Mouse (Mus musculus) bone marrow, adult 2 months (tissue): ENCODE results near the gene Myl4. TPM values are rescaled to one million over a fixed set of nuclear protein-coding genes. Genes with fewer than 3 reads are reported as not detected.

Experiments used
- H3K27ac ChIP-seq: fragments of 200-500 bp; 2 replicates; pipeline ENCODE4 v1.5.1; 2012; ENCODE audit warnings: low read depth, mild to moderate bottlenecking, control low read depth, inconsistent platforms, low read length; ENCODE audit not compliant: control insufficient read depth, poor library complexity, insufficient read depth
- H3K4me1 ChIP-seq: fragments of 200-500 bp; 2 replicates; pipeline ENCODE4 v1.6.1; 2011; ENCODE audit warnings: low read length; ENCODE audit not compliant: control insufficient read depth, insufficient read depth
- H3K4me3 ChIP-seq: fragments of 200-500 bp; replicated peaks from 2 replicates; pipeline ENCODE3; 2011; ENCODE audit warnings: mild to moderate bottlenecking, low read depth, low read length, control low read depth; ENCODE audit not compliant: control insufficient read depth
- CTCF ChIP-seq: fragments of 200-500 bp; IDR thresholded peaks from 2 replicates; pipeline ENCODE4 v1.5.1; 2011; ENCODE audit warnings: low read length, control low read depth; ENCODE audit not compliant: control insufficient read depth, insufficient read depth
- POLR2A ChIP-seq: fragments of 200-500 bp; IDR thresholded peaks from 2 replicates; pipeline ENCODE4 v1.6.1; 2011; ENCODE audit warnings: low read depth, mild to moderate bottlenecking, control low read depth, low read length, borderline replicate concordance; ENCODE audit not compliant: control insufficient read depth
- WGBS: fragments of 180-500 bp; shearing (Covaris S2); methylation state at CpG from one replicate; pipeline ENCODE4 v1.1.7; 2018; 5-methylcytosine and 5-hydroxymethylcytosine counted together
- polyA plus RNA-seq: library from polyadenylated mRNA; stranded (reverse); fragments of >200 nt; gene quantifications from 2 replicates; pipeline ENCODE4 v1.2.4, GENCODE M21; 2011; ENCODE audit warnings: low replicate concordance; ENCODE audit not compliant: missing spikeins, insufficient read depth, insufficient read length

Gene Myl4
- polyA plus RNA-seq, 1 experiment: 31.8 TPM

- Histone ChIP-seq H3K4me1 (peaks cover 12% of the 10 kb centered on the region), H3K27ac (no peak overlapping the region), H3K4me3 (no peak overlapping the region)
- TF ChIP-seq CTCF (no peak), POLR2A (no peak)
- WGBS: 31% methylated on average over 10 of the region's 10 CpGs
Measured at GRCm38 (mm10) chr11:104640894-104641293, 90.4 kb downstream of the Myl4 start.

GRCm38 (mm10) chr11:104643236-104643635 is 92.8 kb downstream of the Myl4 start:
- WGBS: 87% methylated on average over 4 of the region's 4 CpGs
- H3K27ac ChIP-seq: peak overlapping the region; percentile 38; the same call in 1 of the 2 replicates
- H3K4me3 ChIP-seq: no peak overlapping the region
- no peak for TF ChIP-seq POLR2A
- H3K4me1 ChIP-seq: peaks cover 10% of the 10 kb centered on the region

Other genes with a start within 250 kb of the Myl4 start
- gene Kansl1, start 81.8 kb upstream of the Myl4 start, polyA plus RNA-seq: 8.1 and 19.0 TPM in 2 replicates
- 16.2 and 23.1 TPM in 2 replicates for gene Cdc27, start within 50 bp of the Myl4 start, polyA plus RNA-seq
- 84.3 and 141 TPM in 2 replicates for gene Itgb3, start 57.3 kb downstream of the Myl4 start, polyA plus RNA-seq
- 0.23 TPM in 1 of 2 replicates, not detected in the other for gene Gm11639, start 135.0 kb downstream of the Myl4 start, polyA plus RNA-seq